Mouse (Mus musculus): ENCODE results near the gene Hist1h3g. TPM values are rescaled to one million over a fixed set of nuclear protein-coding genes. Genes with fewer than 3 reads are reported as not detected.
"Not testable (repeated sequence)": the region's sequence is repeated elsewhere in the genome, so short reads cannot be mapped to it uniquely, and the experiment has no call there.

The Hist1h3g gene
- polyA plus RNA-seq, 1 experiment from 2014 or later: 3.3 TPM

GRCm38 (mm10) chr13:23546694-23547093, 11.5 kb downstream of the Hist1h3g start:
- Histone ChIP-seq H3K4me2 (ENCODE audit: low read depth) (no peak overlapping the region), H3K27me3 (ENCODE audit: control insufficient read depth, insufficient read depth, low read length) (no peaks in the 10 kb centered on the region), H3K4me1 (ENCODE audit: control insufficient read depth, insufficient read depth, low read length) (peaks cover 6% of the 10 kb centered on the region; the same call in 1 of the 2 replicates), H3K27ac (ENCODE audit: low read depth, low read length) (0 out of 2 replicates have a peak overlapping the region, but pooled peaks have one; percentile 1), H3K4me3 (ENCODE audit: low read depth, low read length) (no peak overlapping the region), H3K9ac (ENCODE audit: low read length) (no peak overlapping the region), H3K9me3 (ENCODE audit: control insufficient read depth, low read length) (no peaks in the 10 kb centered on the region), H3K36me3 (ENCODE audit: control insufficient read depth, insufficient read depth, low read length) (no peaks in the 10 kb centered on the region)
- no peak for ATAC-seq (ENCODE audit: insufficient read depth, low FRiP score, low TSS enrichment)
- WGBS: 85% methylated on average over 5 of the region's 5 CpGs
- no peak for DNase-seq (ENCODE audit: low spot score)

GRCm38 (mm10) chr13:23550761-23551145, 15.5 kb downstream of the Hist1h3g start:
- Histone ChIP-seq H3K4me2 (ENCODE audit: low read depth) (peak overlapping the region; percentile 57), H3K4me1 (ENCODE audit: control insufficient read depth, insufficient read depth, low read length) (peaks cover 5% of the 10 kb centered on the region; the same call in 1 of the 2 replicates), H3K36me3 (ENCODE audit: control insufficient read depth, insufficient read depth, low read length) (no peaks in the 10 kb centered on the region), H3K9ac (ENCODE audit: low read length) (peak overlapping the region; percentile 63), H3K27me3 (ENCODE audit: control insufficient read depth, insufficient read depth, low read length) (no peaks in the 10 kb centered on the region), H3K9me3 (ENCODE audit: control insufficient read depth, low read length) (no peaks in the 10 kb centered on the region), H3K4me3 (ENCODE audit: low read depth, low read length) (peak overlapping the region; percentile 40), H3K27ac (ENCODE audit: low read depth, low read length) (peak overlapping the region; percentile 85)
- WGBS: 5% methylated on average over 3 of the region's 3 CpGs
- ATAC-seq (ENCODE audit: insufficient read depth, low FRiP score, low TSS enrichment): no peak
- peak; percentile 23 for DNase-seq (ENCODE audit: low spot score)

DNA sequence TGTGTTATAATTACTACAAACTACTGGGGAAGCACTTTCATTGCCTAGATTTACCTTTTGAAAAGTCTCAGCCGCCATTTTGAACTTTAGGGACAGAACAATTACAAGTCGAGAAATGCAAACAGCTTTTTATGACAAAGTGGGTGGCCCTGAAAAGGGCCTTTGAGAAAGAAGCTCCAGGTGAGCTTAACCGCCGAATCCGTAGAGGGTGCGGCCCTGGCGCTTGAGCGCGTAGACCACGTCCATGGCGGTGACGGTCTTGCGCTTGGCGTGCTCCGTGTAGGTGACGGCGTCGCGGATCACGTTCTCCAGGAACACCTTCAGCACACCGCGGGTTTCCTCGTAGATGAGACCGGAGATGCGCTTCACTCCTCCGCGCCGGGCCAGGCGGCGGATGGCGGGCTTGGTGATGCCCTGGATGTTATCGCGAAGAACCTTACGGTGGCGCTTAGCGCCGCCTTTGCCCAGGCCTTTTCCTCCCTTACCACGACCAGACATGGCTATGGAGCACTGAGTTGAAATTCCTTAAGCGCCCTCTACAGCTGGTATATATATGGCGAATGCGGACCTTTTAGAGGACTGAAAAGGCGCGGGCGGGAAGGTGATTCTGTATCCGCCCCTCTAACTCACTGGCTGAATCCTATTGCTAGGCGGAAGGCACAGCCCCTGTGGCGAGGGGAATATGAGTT, 16.1 kb downstream of the Hist1h3g start, which contains the start of gene Hist1h4f:
Hist1h4f (minus strand) TSS at position 503 of the 689 bp plus-strand sequence.
- DNase-seq (ENCODE audit: low spot score): peak; percentile 91
- Histone ChIP-seq H3K4me2 (ENCODE audit: low read depth) (peak within 1 kb of the TSS; percentile 57), H3K9ac (ENCODE audit: low read length) (peak within 1 kb of the TSS; percentile 63), H3K4me3 (ENCODE audit: low read depth, low read length) (peak within 1 kb of the TSS; percentile 40), H3K27ac (ENCODE audit: low read depth, low read length) (peak within 1 kb of the TSS; percentile 85)
- under 1% methylated on average over 47 of the region's 47 CpGs for WGBS
- H3K36me3 ChIP-seq (ENCODE audit: control insufficient read depth, insufficient read depth, low read length); H3K27me3 ChIP-seq (ENCODE audit: control insufficient read depth, insufficient read depth, low read length); H3K4me1 ChIP-seq (ENCODE audit: control insufficient read depth, insufficient read depth, low read length); H3K9me3 ChIP-seq (ENCODE audit: control insufficient read depth, low read length): not testable (repeated sequence)
- peak; percentile 77 for ATAC-seq (ENCODE audit: insufficient read depth, low FRiP score, low TSS enrichment)

DNA sequence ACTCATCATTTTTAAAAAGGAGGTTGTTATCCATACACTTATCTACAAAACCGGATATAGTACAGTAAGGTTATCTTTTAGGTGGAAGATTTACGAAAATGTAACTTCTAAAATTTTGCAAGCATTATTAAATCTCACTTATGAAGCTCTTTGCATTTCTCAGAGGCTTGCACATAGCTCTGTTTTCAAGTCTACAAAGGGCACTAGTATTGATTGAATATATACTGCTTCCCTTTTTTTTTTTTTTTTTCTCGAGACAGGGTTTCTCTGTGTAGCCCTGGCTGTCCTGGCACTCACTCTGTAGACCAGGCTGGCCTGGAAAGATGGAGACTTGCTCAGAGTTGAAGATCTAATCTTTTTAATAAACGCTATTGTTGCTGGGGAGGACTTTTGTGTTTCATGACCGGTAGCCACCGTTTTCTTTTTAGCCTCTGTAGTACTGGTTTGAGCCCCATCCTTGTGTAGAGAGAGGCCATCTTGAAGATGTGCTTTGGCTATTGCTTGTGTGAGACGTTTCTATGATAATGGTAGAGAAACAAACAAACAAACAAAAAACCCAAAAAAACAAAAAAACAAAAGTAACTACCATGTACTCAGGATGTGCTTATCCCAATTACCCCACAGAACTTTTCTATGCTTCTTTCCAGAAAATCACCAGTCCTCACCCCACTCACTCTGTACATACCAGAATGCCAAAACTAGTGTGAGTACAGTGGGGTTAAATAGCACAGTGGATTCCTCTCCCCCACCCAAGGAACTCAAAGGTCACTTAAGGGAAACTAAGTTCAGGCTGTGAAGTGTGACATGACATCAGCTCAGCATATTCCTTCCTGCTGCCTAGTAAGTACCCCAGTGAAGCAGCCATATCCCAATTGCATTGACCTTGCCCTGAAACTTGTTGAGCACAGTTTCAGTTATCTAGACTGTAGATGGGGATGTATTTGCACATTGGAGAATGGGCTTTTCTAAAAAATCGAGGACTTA, 17.0 kb downstream of the Hist1h3g start:
- no peaks in the 10 kb centered on the region for H3K27me3 ChIP-seq (ENCODE audit: control insufficient read depth, insufficient read depth, low read length)
- no peaks in the 10 kb centered on the region for H3K36me3 ChIP-seq (ENCODE audit: control insufficient read depth, insufficient read depth, low read length)
- H3K4me1 ChIP-seq (ENCODE audit: control insufficient read depth, insufficient read depth, low read length): peaks cover 3% of the 10 kb centered on the region; the same call in 1 of the 2 replicates
- DNase-seq (ENCODE audit: low spot score): no peak
- peak overlapping the region; percentile 63 for H3K9ac ChIP-seq (ENCODE audit: low read length)
- H3K4me3 ChIP-seq (ENCODE audit: low read depth, low read length): peak overlapping the region; percentile 40
- no peak for ATAC-seq (ENCODE audit: insufficient read depth, low FRiP score, low TSS enrichment)
- peak overlapping the region; percentile 57 for H3K4me2 ChIP-seq (ENCODE audit: low read depth)
- H3K9me3 ChIP-seq (ENCODE audit: control insufficient read depth, low read length): no peaks in the 10 kb centered on the region
- WGBS: 56% methylated on average over 8 of the region's 8 CpGs
- peak overlapping the region; percentile 85 for H3K27ac ChIP-seq (ENCODE audit: low read depth, low read length)

DNA sequence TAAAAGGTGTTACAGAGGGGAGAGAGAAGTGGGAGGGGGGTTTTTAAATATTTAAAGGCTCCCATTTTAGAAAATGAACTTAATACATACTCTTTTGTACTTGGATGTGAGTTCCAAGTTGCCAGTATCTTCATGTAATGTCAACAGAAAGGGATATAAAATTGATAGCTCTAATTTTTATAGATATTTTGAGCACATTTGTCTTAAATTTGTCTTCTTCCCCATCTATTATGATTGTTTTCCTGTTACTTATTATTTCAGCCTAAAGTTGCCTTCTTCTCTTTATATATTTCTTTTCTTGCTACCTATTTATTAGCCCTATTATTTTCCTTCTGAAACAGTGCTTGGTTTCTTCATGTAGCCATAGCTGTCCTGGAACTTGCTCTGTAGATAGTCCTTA, 17.7 kb downstream of the Hist1h3g start, which contains the start of gene Hist1h1d:
Hist1h1d (plus strand) TSS at position 301 of the 400 bp plus-strand sequence.
- Histone ChIP-seq H3K4me1 (ENCODE audit: control insufficient read depth, insufficient read depth, low read length) (peaks cover 3% of the 10 kb centered on the region; the same call in 1 of the 2 replicates), H3K4me2 (ENCODE audit: low read depth) (peak within 1 kb of the TSS; percentile 57; the same call in 1 of the 2 replicates), H3K27ac (ENCODE audit: low read depth, low read length) (peak within 1 kb of the TSS; percentile 85), H3K27me3 (ENCODE audit: control insufficient read depth, insufficient read depth, low read length) (no peaks in the 10 kb centered on the region), H3K9me3 (ENCODE audit: control insufficient read depth, low read length) (no peaks in the 10 kb centered on the region), H3K36me3 (ENCODE audit: control insufficient read depth, insufficient read depth, low read length) (no peaks in the 10 kb centered on the region), H3K9ac (ENCODE audit: low read length) (no peak within 1 kb of the TSS; the same call in none of the 2 replicates), H3K4me3 (ENCODE audit: low read depth, low read length) (no peak within 1 kb of the TSS)
- ATAC-seq (ENCODE audit: insufficient read depth, low FRiP score, low TSS enrichment) (no peak), DNase-seq (ENCODE audit: low spot score) (no peak)

DNA sequence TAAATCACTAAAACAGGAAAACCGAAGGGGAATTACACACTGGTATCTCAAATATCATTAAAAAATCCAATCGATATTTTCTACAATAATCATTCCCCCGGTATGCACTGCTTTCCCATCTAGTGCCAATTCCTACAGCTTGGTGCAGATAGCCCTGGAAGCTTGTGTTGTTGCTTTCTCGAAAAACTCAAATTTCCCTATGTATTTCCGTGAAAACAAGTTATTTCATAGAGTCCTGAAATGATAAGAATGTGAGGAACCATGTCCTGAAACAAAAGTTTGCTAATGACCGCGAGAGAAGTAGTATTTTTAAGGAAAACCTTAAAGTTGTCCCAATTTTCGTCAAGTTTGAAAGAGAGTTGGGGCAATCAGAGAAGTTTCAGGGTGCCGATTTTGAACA, 19.2 kb downstream of the Hist1h3g start:
- H3K27ac ChIP-seq (ENCODE audit: low read depth, low read length): peak overlapping the region; percentile 98
- WGBS: 25% methylated on average over 9 of the region's 9 CpGs
- DNase-seq (ENCODE audit: low spot score) (peak; percentile 10), ATAC-seq (ENCODE audit: insufficient read depth, low FRiP score, low TSS enrichment) (no peak)
- H3K9me3 ChIP-seq (ENCODE audit: control insufficient read depth, low read length): no peaks in the 10 kb centered on the region
- peak overlapping the region; percentile 60 for H3K4me3 ChIP-seq (ENCODE audit: low read depth, low read length)
- H3K36me3 ChIP-seq (ENCODE audit: control insufficient read depth, insufficient read depth, low read length): no peaks in the 10 kb centered on the region
- H3K4me1 ChIP-seq (ENCODE audit: control insufficient read depth, insufficient read depth, low read length): peaks cover 3% of the 10 kb centered on the region; the same call in 1 of the 2 replicates
- H3K27me3 ChIP-seq (ENCODE audit: control insufficient read depth, insufficient read depth, low read length): no peaks in the 10 kb centered on the region
- H3K4me2 ChIP-seq (ENCODE audit: low read depth): peak overlapping the region; percentile 95
- peak overlapping the region; percentile 75 for H3K9ac ChIP-seq (ENCODE audit: low read length)

- H3K9me3 ChIP-seq (ENCODE audit: control insufficient read depth, low read length): no peaks in the 10 kb centered on the region
- under 1% methylated on average over 46 of the region's 54 CpGs for WGBS
- peak; percentile 87 for DNase-seq (ENCODE audit: low spot score)
- peak overlapping the region; percentile 75 for H3K9ac ChIP-seq (ENCODE audit: low read length)
- peak overlapping the region; percentile 98 for H3K27ac ChIP-seq (ENCODE audit: low read depth, low read length)
- no peaks in the 10 kb centered on the region for H3K27me3 ChIP-seq (ENCODE audit: control insufficient read depth, insufficient read depth, low read length)
- H3K4me3 ChIP-seq (ENCODE audit: low read depth, low read length): peak overlapping the region; percentile 60
- H3K4me1 ChIP-seq (ENCODE audit: control insufficient read depth, insufficient read depth, low read length): peaks cover 3% of the 10 kb centered on the region; the same call in 1 of the 2 replicates
- peak; percentile 84 for ATAC-seq (ENCODE audit: insufficient read depth, low FRiP score, low TSS enrichment)
- no peaks in the 10 kb centered on the region for H3K36me3 ChIP-seq (ENCODE audit: control insufficient read depth, insufficient read depth, low read length)
- H3K4me2 ChIP-seq (ENCODE audit: low read depth): peak overlapping the region; percentile 95
Observed at GRCm38 (mm10) chr13:23554925-23555838, 20.0 kb downstream of the Hist1h3g start.

All from neural tube, embryonic 11.5 days (tissue).